Mouse (Mus musculus) thymus, postnatal 0 days (tissue): ENCODE results near the gene Bcl2. TPM values are rescaled to one million over a fixed set of nuclear protein-coding genes. Genes with fewer than 3 reads are reported as not detected.

Experiments
- DNase-seq: peaks from one replicate; pipeline ENCODE4 v3.0.0-alpha.2; 2015; ENCODE audit warnings: low spot score
- polyA plus RNA-seq: library from polyadenylated mRNA; unstranded; fragments of >200 nt; fragmentation: Nextera tagmentation; extraction: Ambion mirVana; gene quantifications from 2 replicates; pipeline ENCODE4 v1.2.1, GENCODE M21; 2015

Gene Bcl2
- polyA plus RNA-seq, 1 experiment from 2014 or later, result 24.9 TPM

GRCm38 (mm10) chr1:106628279-106628678, 85.8 kb downstream of the Bcl2 start:
- no peak for DNase-seq

DNA sequence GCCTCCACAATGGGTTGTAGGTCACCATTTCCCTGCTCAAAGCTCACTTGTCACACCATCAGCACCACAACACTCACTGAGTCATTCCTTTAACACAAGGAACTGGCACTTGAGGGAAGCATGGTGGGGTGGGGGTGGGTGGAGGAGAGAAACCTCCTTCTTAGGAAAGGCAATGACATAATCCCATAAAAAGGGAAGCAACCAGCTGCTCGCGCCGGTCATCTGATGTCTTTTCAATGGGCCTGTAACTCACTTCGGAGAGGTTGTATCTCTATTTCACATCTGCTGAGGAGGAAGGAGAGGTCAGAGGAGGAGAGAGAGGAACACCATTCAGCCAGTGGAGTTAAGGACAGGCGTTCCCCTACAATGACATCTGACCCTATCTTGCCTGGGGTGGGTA, 86.8 kb downstream of the Bcl2 start:
- no peak for DNase-seq

DNA sequence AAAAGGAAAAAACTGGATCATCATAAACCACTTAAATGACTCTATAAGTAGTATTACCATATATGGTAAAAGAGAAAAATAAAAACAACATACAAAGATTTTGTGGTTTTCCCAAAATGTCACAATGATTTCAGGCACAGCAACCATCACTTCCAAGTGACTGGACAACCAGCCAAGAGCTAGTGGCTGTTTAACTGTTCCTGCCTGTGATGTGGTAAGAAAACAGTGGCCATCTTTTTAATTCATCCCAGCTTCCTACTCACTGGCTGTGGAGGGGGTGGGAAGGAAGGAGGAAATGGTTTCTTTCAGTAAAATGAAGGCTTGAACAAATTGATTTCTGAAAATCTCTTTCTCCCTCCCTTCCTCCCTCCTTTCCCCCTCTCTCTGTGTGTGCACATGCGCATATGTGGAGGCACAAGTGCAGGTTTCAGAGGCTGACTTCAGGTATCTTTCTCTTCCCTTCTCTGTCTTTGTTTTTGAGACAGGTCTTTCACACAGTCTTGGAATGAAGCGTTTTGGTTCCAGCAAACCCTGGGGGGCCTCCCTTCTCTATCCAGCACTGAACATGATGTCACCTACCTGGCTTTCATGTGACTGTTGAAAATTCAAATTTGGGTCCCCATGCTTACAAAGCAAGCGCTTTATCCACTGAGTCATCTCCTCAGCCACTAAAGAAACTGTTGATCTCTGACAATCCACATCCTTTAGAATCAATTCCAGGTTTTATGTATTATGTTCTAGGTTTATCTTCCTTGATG, 93.7 kb downstream of the Bcl2 start:
- no peak for DNase-seq

DNA sequence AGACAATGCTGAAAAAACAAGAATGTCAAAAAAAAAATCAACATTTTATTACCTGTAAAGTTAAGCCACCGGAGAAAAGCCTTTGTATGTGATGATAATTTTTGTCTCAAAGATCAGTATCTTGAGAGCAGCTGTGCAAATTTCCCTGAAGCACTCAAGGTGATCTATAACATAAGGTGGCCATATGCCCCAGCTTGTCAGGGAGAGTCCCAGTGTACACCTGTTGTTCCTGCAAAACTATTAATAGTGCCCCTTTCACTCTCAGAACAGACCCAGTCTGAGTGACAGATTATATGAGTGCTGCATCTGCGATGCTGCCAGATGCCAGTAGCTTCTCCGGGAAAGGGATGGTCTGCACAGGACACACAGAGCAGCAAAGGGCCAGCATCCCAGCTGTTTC, 95.3 kb downstream of the Bcl2 start:
- no peak for DNase-seq

DNA sequence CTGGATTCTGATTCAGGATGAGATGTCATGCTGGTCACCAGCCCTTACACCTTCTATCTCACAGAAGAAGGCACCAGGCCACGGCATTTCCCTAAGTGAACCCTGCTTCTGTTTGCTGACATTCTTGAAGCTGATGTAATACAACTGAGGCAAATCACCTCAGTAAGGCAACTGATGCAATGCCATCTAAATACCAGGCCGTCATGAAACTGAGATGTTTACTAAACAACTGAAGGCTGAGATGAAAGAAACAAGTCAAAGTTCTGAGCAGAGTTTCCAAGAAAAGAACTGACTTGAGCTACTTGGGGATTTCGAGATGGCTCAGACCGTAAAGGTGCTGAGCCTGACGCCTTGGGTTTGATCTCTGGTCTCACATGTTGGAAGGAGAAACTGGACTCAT, 97.1 kb downstream of the Bcl2 start:
- no peak for DNase-seq

GRCm38 (mm10) chr1:106613371-106613770, 100.7 kb downstream of the Bcl2 start:
- peak; percentile 26 for DNase-seq

GRCm38 (mm10) chr1:106612166-106613031, 101.7 kb downstream of the Bcl2 start:
- DNase-seq, result peak; percentile 12

GRCm38 (mm10) chr1:106611246-106611645, 102.8 kb downstream of the Bcl2 start:
- DNase-seq, result no peak

- DNase-seq, result no peak
Observed at GRCm38 (mm10) chr1:106608098-106608778, 105.8 kb downstream of the Bcl2 start.

DNA sequence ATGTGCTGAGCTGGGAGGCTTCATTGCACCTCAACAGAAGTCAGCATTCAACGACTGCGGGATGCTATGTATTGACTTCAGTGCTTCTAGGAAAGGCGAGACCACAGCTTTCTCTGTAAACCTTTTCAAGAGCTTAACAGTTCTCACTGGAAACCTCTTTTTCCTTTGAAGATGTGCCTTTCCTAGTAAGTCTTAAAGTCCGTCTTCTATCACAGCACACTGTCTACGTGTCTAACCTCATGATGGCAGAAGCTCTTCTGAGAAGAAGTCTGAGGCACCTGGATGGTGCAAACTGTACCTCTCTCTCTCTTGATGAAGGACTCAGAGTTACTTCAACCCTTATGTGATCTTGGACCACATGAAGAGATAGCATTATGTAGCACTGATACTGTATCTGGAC, 107.1 kb downstream of the Bcl2 start:
- DNase-seq, result peak; percentile 15

- no peak for DNase-seq
Observed at GRCm38 (mm10) chr1:106603406-106603805, 110.7 kb downstream of the Bcl2 start.

- DNase-seq, result no peak
Observed at GRCm38 (mm10) chr1:106602941-106603340, 111.1 kb downstream of the Bcl2 start.

DNA sequence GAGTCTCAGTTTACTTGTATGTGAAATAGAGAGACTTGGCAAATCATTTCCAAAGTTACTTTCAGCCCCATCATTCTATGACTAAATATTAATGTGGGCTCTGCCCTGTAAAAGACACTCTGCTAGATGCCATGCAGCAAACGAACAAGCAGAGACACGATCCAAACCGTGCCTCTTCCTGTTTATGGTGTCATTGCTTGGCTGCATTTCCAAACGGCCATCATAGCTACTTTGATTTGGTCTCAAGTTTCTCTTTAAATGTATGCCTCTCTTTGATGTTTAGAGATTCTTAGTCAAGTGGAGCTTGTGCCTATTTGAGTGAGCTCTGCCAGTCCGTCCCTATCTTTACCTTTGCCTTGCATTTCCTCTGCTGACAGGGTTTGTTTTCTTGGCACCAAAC, 111.5 kb downstream of the Bcl2 start:
- no peak for DNase-seq

DNA sequence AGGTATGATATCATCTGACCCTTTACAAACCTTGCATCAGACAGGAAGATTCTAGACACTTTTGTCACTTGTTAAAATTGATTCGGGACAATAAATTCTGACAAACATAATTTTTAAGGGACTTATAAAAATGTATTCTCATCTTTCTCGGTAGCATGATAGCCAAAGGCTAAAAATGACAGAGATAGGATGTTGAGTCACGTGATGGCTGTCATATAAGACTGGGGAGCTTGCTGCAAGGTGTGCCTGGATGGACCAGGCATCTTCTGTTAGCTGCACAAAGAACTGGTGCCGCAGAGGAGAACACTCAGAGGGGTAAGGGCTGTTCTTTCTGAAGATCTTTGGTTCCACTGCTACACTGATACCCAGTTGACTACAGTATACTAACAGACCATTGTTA, 112.8 kb downstream of the Bcl2 start:
- no peak for DNase-seq

- peak; percentile 48 for DNase-seq
Observed at GRCm38 (mm10) chr1:106600841-106601240, 113.2 kb downstream of the Bcl2 start.

DNA sequence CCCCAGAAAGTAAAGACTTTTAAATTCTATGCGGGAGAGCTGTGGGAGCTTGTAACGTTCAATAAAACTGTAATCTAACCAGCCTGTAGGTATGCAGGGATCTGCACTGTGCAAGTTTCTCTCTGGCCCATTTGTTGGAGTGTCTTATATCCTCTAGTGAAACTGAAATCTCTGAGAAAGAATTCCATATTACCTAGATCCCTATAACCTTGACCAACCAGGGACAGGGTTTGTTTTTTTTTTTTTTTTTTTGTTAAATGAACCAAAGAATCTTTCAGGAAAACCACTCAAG, 115.8 kb downstream of the Bcl2 start:
- DNase-seq, result no peak

DNA sequence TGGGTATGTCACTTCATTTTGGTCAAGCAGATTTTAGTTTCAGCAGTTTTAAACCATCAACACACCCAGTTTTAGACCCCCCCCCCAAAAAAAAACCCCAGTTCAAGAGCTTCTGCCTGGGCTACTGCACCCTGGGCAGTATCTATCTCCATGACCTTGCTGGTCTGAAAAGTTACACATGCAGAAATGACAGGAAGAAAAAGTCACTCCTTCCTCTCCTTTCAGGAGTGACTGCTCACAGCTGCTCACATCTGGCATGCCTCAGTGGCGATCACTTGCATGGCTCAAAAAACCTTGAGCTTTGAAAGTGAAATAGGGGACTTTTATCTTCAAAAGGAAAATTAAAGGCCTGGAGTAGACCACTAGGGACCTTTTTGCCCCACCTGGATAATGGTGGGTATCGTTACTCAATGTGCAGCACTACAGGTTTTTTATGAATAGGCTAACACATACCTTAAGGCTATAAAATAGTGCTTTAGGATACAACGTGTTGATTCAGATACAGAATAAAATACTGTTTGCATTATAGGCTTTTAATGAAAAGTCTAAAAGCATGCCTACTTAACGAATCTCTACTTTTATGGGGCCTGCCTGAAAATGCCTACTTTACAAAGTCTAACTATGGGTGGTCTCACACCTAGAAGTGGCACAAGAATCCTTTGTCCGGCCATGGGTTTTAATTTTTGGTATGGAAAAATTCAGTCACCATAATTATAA, 116.3 kb downstream of the Bcl2 start:
- no peak for DNase-seq

GRCm38 (mm10) chr1:106596380-106596779, 117.7 kb downstream of the Bcl2 start:
- no peak for DNase-seq

- DNase-seq, result no peak
Observed at GRCm38 (mm10) chr1:106595286-106595885, 118.7 kb downstream of the Bcl2 start.

GRCm38 (mm10) chr1:106591180-106591774, 122.8 kb downstream of the Bcl2 start:
- no peak for DNase-seq

- DNase-seq, result no peak
Observed at GRCm38 (mm10) chr1:106589141-106589540, 124.9 kb downstream of the Bcl2 start.
